Mouse (Mus musculus) lung, adult 2 months (tissue): Measurements from ENCODE around the gene Smc1b.

ENCODE experiments used
- CTCF ChIP-seq: fragments of 200-500 bp; IDR thresholded peaks from 2 replicates; pipeline ENCODE4 v1.5.1; 2011; ENCODE audit warnings: mild to moderate bottlenecking, low read length, control low read depth; ENCODE audit not compliant: insufficient read depth
- POLR2A ChIP-seq: fragments of 200-500 bp; IDR thresholded peaks from 2 replicates; pipeline ENCODE4 v1.6.1; 2011; ENCODE audit warnings: low read depth, mild to moderate bottlenecking, control low read depth, low read length, borderline replicate concordance; ENCODE audit errors: extremely low read depth

DNA sequence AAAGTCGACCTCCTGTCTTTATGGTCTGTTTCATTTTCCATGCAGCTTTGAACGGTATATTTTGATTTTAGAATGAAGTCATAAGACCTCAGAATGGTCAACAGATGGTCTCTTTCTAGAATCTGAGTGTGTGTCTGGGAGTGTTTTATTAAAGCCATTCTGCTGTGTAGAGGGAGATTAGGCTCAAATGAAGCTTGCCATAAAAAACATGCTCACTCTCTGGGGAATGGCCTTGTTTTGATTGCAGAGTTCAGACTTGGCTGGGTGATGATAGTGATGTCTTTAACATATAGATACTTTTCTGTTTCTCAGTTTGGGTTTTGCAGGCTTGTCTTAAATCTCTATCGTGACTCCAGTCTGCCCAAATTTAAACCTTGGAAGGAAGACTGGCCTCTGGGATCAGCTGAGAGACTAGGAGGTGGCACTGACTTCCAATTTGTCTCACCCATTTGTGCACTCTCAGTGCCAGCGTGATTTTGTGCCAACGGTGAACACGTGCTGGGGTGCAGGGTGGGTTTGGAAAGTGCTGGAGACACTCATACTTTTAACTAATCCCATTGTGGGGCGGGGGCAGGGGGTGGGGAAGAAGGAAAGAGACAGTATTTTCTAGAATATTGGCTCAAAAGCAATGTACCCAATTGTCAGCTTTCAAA is 47.9 kb upstream of the Smc1b start:
- TF ChIP-seq CTCF = no peak
- TF ChIP-seq POLR2A = no peak
